Mouse (Mus musculus): ENCODE measurements around the gene Rab40c. TPM values are rescaled to one million over a fixed set of nuclear protein-coding genes. Genes with fewer than 3 reads are reported as not detected.
A peak's percentile ranks its signal among the peaks of the same experiment; 100 is the strongest.

The Rab40c gene
- polyA plus RNA-seq, 1 experiment = 34.8 TPM

DNA sequence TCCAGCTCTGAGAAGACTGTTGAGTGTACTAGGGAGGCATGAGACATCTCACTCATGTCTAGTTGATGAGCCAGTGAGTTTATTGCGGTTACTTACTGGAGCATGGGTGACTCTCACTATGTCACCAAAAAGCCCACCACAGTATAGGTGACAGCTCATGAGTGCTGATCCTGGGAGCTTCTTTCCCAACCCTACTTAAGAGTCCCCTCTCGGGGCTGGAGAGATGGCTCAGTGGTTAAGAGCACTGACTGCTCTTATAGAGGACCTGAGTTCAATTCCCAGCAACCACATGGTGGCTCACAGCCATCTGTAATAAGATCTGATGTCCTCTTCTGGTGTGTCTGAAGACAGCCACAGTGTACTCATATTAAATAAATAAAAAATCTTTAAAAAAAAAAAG lies 49.6 kb downstream of the Rab40c start:
- no peak for DNase-seq
- H3K4me3 ChIP-seq (ENCODE audit: insufficient read depth, low read depth, low read length) = no peak overlapping the region
- TF ChIP-seq CTCF (conservative IDR thresholded peaks at IDR 0.05; ENCODE audit: insufficient read depth, insufficient read length, low read depth, low read length) = no peak
- no peak for TF ChIP-seq POLR2A (IDR thresholded peaks at IDR 0.05; ENCODE audit: low read depth, low read length)
- WGBS = 85% methylated on average over 2 of the region's 2 CpGs
- H3K27me3 ChIP-seq (replicated peaks; ENCODE audit: control insufficient read depth, insufficient read depth, low read length) = no peaks in the 10 kb centered on the region
- H3K36me3 ChIP-seq (ENCODE audit: control insufficient read depth, insufficient read depth, low read length) = no peaks in the 10 kb centered on the region
- H3K4me1 ChIP-seq (ENCODE audit: control insufficient read depth, insufficient read depth, low read length) = peaks cover 21% of the 10 kb centered on the region; the same call in 1 of the 2 replicates
- H3K27ac ChIP-seq (ENCODE audit: insufficient read depth, low read depth, low read length) = no peak overlapping the region

DNA sequence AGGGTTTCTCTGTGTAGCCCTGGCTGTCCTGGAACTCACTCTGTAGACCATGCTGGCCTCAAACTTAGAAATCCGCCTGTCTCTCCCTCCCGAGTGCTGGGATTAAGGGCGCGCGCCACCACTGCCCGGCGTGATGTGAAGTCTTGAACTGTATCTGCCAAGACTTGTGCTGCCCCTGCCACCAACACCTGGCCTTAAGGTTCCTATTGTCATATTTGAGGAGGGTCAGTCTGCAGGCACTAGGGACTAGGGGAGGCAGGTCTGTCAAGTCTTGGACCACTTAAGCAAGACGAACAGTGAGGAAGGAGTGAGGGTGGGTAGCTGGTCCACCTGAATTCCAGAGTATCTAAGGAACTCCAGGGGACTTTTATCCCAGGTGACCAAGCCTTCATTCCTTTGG lies 50.0 kb downstream of the Rab40c start:
- no peaks in the 10 kb centered on the region for H3K27me3 ChIP-seq (replicated peaks; ENCODE audit: control insufficient read depth, insufficient read depth, low read length)
- no peak for TF ChIP-seq CTCF (conservative IDR thresholded peaks at IDR 0.05; ENCODE audit: insufficient read depth, insufficient read length, low read depth, low read length)
- TF ChIP-seq POLR2A (IDR thresholded peaks at IDR 0.05; ENCODE audit: low read depth, low read length) = no peak
- H3K4me3 ChIP-seq (ENCODE audit: insufficient read depth, low read depth, low read length) = no peak overlapping the region
- no peak overlapping the region for H3K27ac ChIP-seq (ENCODE audit: insufficient read depth, low read depth, low read length)
- H3K4me1 ChIP-seq (ENCODE audit: control insufficient read depth, insufficient read depth, low read length) = peaks cover 23% of the 10 kb centered on the region; the same call in 1 of the 2 replicates
- 88% methylated on average over 8 of the region's 8 CpGs for WGBS
- no peak for DNase-seq
- no peaks in the 10 kb centered on the region for H3K36me3 ChIP-seq (ENCODE audit: control insufficient read depth, insufficient read depth, low read length)

DNA sequence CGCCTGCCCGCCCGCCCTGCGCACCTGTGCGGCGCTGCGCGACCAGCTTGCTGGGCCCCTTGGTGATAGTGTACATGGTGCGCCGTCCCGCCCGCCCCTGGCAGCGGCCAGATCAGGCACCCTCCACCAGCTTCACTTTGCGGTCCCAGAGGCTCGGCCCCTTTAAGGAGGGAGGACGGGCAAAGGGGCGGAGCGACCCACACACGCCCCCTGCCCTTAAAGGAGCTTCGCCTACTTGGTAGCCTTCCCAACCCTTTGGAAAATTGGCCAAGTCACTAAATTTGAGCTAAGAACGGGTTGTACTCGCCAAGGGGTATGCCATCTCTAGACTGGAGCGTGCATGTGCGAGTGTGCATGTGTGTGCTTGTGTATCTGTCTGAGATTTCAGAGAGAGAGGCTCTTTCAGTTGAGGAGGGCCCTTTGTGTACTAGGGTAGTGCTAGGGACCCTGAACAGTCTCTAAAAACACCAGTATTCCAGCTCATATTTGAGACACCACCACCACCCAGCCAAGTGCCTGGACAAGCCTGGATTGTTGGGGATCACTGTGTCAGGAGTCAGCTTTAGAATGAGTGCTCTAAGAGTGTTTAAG lies 50.8 kb downstream of the Rab40c start, which contains the start of gene Mcrip2:
TSS of gene Mcrip2 (minus strand) at position 164 of the 591 bp plus-strand sequence.
- TF ChIP-seq CTCF (conservative IDR thresholded peaks at IDR 0.05; ENCODE audit: insufficient read depth, insufficient read length, low read depth, low read length) = no peak
- TF ChIP-seq POLR2A (IDR thresholded peaks at IDR 0.05; ENCODE audit: low read depth, low read length) = peak; percentile 78
- peaks cover 18% of the 10 kb centered on the region; the same call in 1 of the 2 replicates for H3K4me1 ChIP-seq (ENCODE audit: control insufficient read depth, insufficient read depth, low read length)
- H3K36me3 ChIP-seq (ENCODE audit: control insufficient read depth, insufficient read depth, low read length) = no peaks in the 10 kb centered on the region
- peak within 1 kb of the TSS; percentile 87 for H3K4me3 ChIP-seq (ENCODE audit: insufficient read depth, low read depth, low read length)
- WGBS = under 1% methylated on average over 24 of the region's 24 CpGs
- H3K27me3 ChIP-seq (replicated peaks; ENCODE audit: control insufficient read depth, insufficient read depth, low read length) = no peaks in the 10 kb centered on the region
- peak; percentile 94 for DNase-seq
- peak within 1 kb of the TSS; percentile 88 for H3K27ac ChIP-seq (ENCODE audit: insufficient read depth, low read depth, low read length)

DNA sequence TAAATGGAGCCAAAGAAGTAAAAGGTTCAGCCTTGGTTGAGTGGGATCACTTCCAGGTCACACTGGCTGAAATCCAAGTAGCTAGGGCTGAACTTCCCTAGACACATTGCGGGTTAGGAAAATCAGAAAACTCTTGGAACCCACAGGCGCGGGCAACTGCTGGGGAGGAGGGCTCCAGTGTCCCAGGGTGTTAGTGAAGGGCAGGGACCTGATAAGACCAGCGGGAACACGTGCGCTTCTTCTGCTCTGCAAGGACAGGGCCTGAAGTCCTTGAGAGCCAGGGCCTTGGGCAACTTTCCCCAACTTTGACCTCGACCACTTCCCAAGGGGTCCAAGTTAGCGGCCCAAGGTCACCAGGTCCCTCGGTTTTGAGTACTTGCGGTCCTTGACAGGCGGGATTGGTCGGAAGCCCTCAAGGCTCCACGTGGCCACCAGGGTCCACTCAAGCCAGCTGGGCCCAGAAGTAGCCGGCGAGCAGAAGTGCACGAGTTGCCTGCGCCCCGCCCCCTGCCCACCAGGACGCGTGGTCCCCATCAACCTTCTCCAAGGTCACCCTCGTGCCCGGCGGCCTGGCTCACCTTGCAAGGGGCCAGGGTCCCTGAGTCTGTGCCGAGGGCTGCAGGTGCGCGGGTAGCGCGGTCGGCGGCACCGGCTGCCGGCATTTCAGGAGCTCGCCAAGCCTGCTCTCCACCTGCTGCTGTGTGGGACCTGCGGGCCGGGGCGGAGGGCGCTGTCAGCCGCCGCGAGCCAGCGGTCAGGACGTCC lies 51.5 kb downstream of the Rab40c start:
- Histone ChIP-seq H3K36me3 (ENCODE audit: control insufficient read depth, insufficient read depth, low read length) (no peaks in the 10 kb centered on the region), H3K4me3 (ENCODE audit: insufficient read depth, low read depth, low read length) (peak overlapping the region; percentile 87), H3K4me1 (ENCODE audit: control insufficient read depth, insufficient read depth, low read length) (peaks cover 18% of the 10 kb centered on the region; the same call in 1 of the 2 replicates), H3K27ac (ENCODE audit: insufficient read depth, low read depth, low read length) (peak overlapping the region; percentile 88), H3K27me3 (replicated peaks; ENCODE audit: control insufficient read depth, insufficient read depth, low read length) (no peaks in the 10 kb centered on the region)
- under 1% methylated on average over 42 of the region's 42 CpGs for WGBS
- peak; percentile 86 for DNase-seq
- TF ChIP-seq CTCF (conservative IDR thresholded peaks at IDR 0.05; ENCODE audit: insufficient read depth, insufficient read length, low read depth, low read length) = no peak
- no peak for TF ChIP-seq POLR2A (IDR thresholded peaks at IDR 0.05; ENCODE audit: low read depth, low read length)

DNA sequence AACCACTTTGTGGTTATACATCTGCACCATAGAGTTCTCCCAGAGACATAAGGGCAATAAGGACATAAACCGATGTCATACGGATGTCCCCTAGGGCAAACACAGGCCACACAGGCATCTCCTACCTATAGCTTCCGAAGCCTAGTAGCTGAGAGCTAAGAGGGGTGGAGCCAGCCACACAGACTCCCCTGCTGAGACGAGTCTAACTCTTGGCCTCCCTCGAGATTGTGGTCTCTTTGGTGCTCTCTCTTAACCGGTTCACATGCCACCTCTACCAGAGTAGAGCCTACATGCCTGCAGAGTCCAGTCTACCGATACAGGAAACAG lies 52.1 kb downstream of the Rab40c start:
- Histone ChIP-seq H3K27me3 (replicated peaks; ENCODE audit: control insufficient read depth, insufficient read depth, low read length) (no peaks in the 10 kb centered on the region), H3K4me3 (ENCODE audit: insufficient read depth, low read depth, low read length) (peak overlapping the region; percentile 87), H3K27ac (ENCODE audit: insufficient read depth, low read depth, low read length) (peak overlapping the region; percentile 88), H3K36me3 (ENCODE audit: control insufficient read depth, insufficient read depth, low read length) (no peaks in the 10 kb centered on the region), H3K4me1 (ENCODE audit: control insufficient read depth, insufficient read depth, low read length) (peaks cover 18% of the 10 kb centered on the region; the same call in 1 of the 2 replicates)
- TF ChIP-seq POLR2A (IDR thresholded peaks at IDR 0.05; ENCODE audit: low read depth, low read length) (no peak), CTCF (conservative IDR thresholded peaks at IDR 0.05; ENCODE audit: insufficient read depth, insufficient read length, low read depth, low read length) (no peak)
- no peak for DNase-seq
- 8% methylated on average over 7 of the region's 7 CpGs for WGBS

DNA sequence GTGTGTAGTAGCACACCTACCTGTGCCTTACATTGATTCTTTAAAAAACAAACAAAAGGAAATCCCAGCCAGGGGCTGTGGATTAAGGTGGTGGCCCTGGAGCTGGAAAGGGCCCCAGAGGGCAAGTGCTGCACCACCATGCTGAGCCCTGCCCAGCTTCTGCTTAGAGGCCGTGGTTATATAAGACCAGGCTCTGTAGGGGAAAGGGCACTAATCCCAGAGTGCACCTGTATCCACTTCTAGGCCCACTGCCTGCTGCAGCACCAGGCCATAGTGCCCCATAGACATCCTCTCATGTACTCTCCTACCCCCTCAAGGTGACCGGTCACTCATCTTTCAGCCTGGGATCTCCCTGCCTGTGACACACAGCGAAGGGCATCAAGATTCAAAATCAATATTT lies 53.4 kb downstream of the Rab40c start:
- H3K4me1 ChIP-seq (ENCODE audit: control insufficient read depth, insufficient read depth, low read length) = peaks cover 10% of the 10 kb centered on the region; the same call in 1 of the 2 replicates
- WGBS = 79% methylated on average over 3 of the region's 3 CpGs
- TF ChIP-seq POLR2A (IDR thresholded peaks at IDR 0.05; ENCODE audit: low read depth, low read length) (no peak), CTCF (conservative IDR thresholded peaks at IDR 0.05; ENCODE audit: insufficient read depth, insufficient read length, low read depth, low read length) (no peak)
- DNase-seq = peak; percentile 77
- peak overlapping the region; percentile 13 for H3K4me3 ChIP-seq (ENCODE audit: insufficient read depth, low read depth, low read length)
- no peaks in the 10 kb centered on the region for H3K27me3 ChIP-seq (replicated peaks; ENCODE audit: control insufficient read depth, insufficient read depth, low read length)
- H3K27ac ChIP-seq (ENCODE audit: insufficient read depth, low read depth, low read length) = peak overlapping the region; percentile 67
- H3K36me3 ChIP-seq (ENCODE audit: control insufficient read depth, insufficient read depth, low read length) = no peaks in the 10 kb centered on the region

DNA sequence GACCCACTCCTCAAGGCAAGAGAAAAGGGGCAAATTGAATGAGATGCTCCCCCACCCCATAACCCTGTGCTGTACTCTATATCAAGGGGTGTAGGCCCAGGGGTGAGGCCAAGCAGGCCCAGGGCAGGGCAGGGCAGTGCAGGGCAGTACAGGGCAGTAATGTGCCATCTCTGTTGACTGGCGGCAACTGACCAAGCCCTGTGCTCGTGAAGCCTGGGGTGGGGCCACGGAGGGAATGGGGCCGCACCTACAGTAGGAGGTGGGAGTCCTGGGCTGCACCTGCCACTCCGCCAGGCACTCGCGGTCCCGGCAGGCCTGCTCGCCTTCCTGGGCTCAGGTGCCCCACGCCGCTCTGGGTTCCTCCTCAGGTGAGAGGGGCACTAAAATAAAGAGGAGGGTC lies 54.2 kb downstream of the Rab40c start:
- peak; percentile 28 for DNase-seq
- Histone ChIP-seq H3K27ac (ENCODE audit: insufficient read depth, low read depth, low read length) (peak overlapping the region; percentile 67), H3K36me3 (ENCODE audit: control insufficient read depth, insufficient read depth, low read length) (no peaks in the 10 kb centered on the region), H3K27me3 (replicated peaks; ENCODE audit: control insufficient read depth, insufficient read depth, low read length) (no peaks in the 10 kb centered on the region), H3K4me3 (ENCODE audit: insufficient read depth, low read depth, low read length) (peak overlapping the region; percentile 5; the same call in 1 of the 2 replicates), H3K4me1 (ENCODE audit: control insufficient read depth, insufficient read depth, low read length) (peaks cover 15% of the 10 kb centered on the region; the same call in 1 of the 2 replicates)
- WGBS = 73% methylated on average over 11 of the region's 11 CpGs
- TF ChIP-seq CTCF (conservative IDR thresholded peaks at IDR 0.05; ENCODE audit: insufficient read depth, insufficient read length, low read depth, low read length) (no peak), POLR2A (IDR thresholded peaks at IDR 0.05; ENCODE audit: low read depth, low read length) (no peak)
